Mouse (Mus musculus) left cerebral cortex, adult 8-10 months (tissue): ENCODE measurements around the gene Fam102b. TPM values are rescaled to one million over a fixed set of nuclear protein-coding genes. Genes with fewer than 3 reads are reported as not detected.

Source experiments
- DNase-seq, 2 experiments: peaks; one replicate each; pipeline ENCODE4 v3.0.0; 2022; ENCODE audit warnings: low spot score in 2 of 2
- microRNA-seq, 2 experiments: library from miRNA; unstranded; fragments of <30 nt; microRNA quantifications; one replicate each; pipeline ENCODE4 v1.2.0; 2022
- total RNA-seq, 4 experiments: library from RNA; stranded (reverse); gene quantifications; 2 replicates each; pipeline ENCODE4 v1.2.4; 2022

Fam102b gene
- total RNA-seq, 4 experiments from 2014 or later, result 39.1 to 42.0 (median 40.4) TPM

GRCm38 (mm10) chr3:108961226-108961625 lies 66.2 kb downstream of the Fam102b start:
- no peak for DNase-seq

- no peak for DNase-seq
These were observed 67.6 kb downstream of the Fam102b start for GRCm38 (mm10) chr3:108959680-108960295.

GRCm38 (mm10) chr3:108957976-108958375 lies 69.4 kb downstream of the Fam102b start:
- DNase-seq, result no peak

GRCm38 (mm10) chr3:108940996-108941395 lies 86.4 kb downstream of the Fam102b start:
- DNase-seq, result no peak

- DNase-seq, result no peak
These were observed 87.3 kb downstream of the Fam102b start, which contains the start of gene Gm9857 for GRCm38 (mm10) chr3:108940001-108940633. Gene Gm9857 (minus strand): TSS chr3:108940445.

GRCm38 (mm10) chr3:108939573-108939972 lies 87.8 kb downstream of the Fam102b start, which contains the start of gene Henmt1:
Gene Henmt1 (plus strand): TSS chr3:108939873.
- no peak for DNase-seq

- DNase-seq, result no peak
These were observed 88.7 kb downstream of the Fam102b start for GRCm38 (mm10) chr3:108938691-108939090.

GRCm38 (mm10) chr3:108933557-108933956 lies 93.8 kb downstream of the Fam102b start:
- no peak for DNase-seq

GRCm38 (mm10) chr3:108926308-108926707 lies 101.1 kb downstream of the Fam102b start:
- DNase-seq, result no peak

GRCm38 (mm10) chr3:108925677-108926076 lies 101.7 kb downstream of the Fam102b start:
- DNase-seq, result no peak

- DNase-seq, result no peak
These were observed 105.6 kb downstream of the Fam102b start for GRCm38 (mm10) chr3:108921822-108922221.

Small RNA genes within 50 kb of the gene (microRNA-seq; reads per million reads assigned to microRNA genes)
- gene Gm44384, result 0 reads per million in 2 experiments

Other genes starting within 250 kb of the Fam102b start
- gene Stxbp3, start 187.1 kb downstream of the Fam102b start, total RNA-seq, result 10 to 100 TPM; 25.3 to 32.4 (median 28.7) TPM
- gene Fndc7, start 137.6 kb downstream of the Fam102b start, total RNA-seq, result under 1 TPM; 0.11 to 0.35 (median 0.14) TPM
- gene Prpf38b, start 115.9 kb downstream of the Fam102b start, total RNA-seq, result 10 to 100 TPM; 34.9 to 45.6 (median 40.1) TPM
- gene Henmt1, start 87.7 kb downstream of the Fam102b start, total RNA-seq, result 1 to 10 TPM; 2.2 to 4.6 (median 3.5) TPM
- gene Gm9857, start 87.2 kb downstream of the Fam102b start, total RNA-seq, result not detected
- gene Slc25a54, start 52.9 kb upstream of the Fam102b start, total RNA-seq, result not detected
- gene Slc25a24, start 95.5 kb upstream of the Fam102b start, total RNA-seq, result 1 to 10 TPM; 1.9 to 3.7 (median 2.1) TPM